Mouse (Mus musculus): ENCODE data around the gene Snupn. TPM values are rescaled to one million over a fixed set of nuclear protein-coding genes. Genes with fewer than 3 reads are reported as not detected.

Snupn gene
- polyA plus RNA-seq, 1 experiment from 2014 or later, result 23.6 TPM

- Histone ChIP-seq H3K9me3 (ENCODE audit: control insufficient read depth, low read length) (0 out of 2 replicates have a peak, but pooled peaks cover 8% of the 10 kb centered on the region), H3K27me3 (replicated peaks; ENCODE audit: control insufficient read depth, insufficient read depth, low read length) (no peaks in the 10 kb centered on the region), H3K4me3 (ENCODE audit: low read depth, low read length) (peak overlapping the region; percentile 74), H3K36me3 (ENCODE audit: control insufficient read depth, insufficient read depth, low read length) (peaks cover 23% of the 10 kb centered on the region), H3K27ac (replicated peaks; ENCODE audit: low read depth, low read length) (peak overlapping the region; percentile 97), H3K4me2 (ENCODE audit: low read depth, low read length) (peak overlapping the region; percentile 93), H3K4me1 (ENCODE audit: control insufficient read depth, insufficient read depth, low read length) (peaks cover 45% of the 10 kb centered on the region), H3K9ac (ENCODE audit: low read depth, low read length) (peak overlapping the region; percentile 82)
- DNase-seq (ENCODE audit: low spot score), result no peak
- WGBS, result 81% methylated on average over 10 of the region's 10 CpGs
- no peak for ATAC-seq (ENCODE audit: low read depth)
These were observed 24.3 kb upstream of the Snupn start for GRCm38 (mm10) chr9:56926387-56926786.

DNA sequence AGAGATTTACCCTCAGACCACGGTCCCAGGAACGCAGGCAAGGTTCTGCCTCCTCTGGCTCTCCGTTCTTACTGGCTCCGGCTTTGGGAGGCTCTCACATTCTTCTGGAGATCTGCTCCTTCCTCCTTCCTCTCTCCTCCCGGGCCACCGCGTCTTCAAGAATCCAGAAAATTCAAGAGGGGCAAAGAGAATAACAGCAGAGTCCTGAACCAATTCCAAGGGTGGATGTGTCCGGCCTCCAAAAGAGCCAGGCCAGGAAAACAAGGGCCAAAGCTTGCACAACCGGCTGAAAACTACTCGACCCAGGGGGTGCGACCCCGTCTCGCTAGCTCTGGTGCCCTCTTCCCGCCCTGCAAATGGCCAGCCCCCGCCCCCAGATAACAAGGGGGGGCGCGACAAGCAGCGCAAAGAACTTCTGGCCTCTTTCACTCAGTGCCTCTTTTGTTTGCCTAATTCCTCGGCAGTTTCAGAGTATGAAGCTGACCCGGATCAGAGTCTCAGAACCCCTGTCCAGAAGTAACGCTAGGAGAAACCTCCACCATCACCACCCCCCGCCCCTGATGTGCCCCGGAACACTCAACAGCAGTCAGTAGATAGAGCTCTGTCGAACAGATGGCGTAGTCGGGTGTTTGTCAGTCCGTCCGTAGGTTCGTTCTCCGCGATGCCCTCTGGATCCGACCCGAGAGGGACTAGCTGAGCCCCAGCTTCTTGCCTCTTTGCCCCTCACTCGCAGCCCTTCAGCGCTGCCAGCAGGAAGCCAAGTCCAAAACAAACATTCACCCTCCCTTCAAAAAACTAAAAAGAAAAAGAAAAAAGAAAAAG lies 23.3 kb upstream of the Snupn start:
- H3K4me3 ChIP-seq (ENCODE audit: low read depth, low read length), result peak overlapping the region; percentile 74
- no peaks in the 10 kb centered on the region for H3K9me3 ChIP-seq (ENCODE audit: control insufficient read depth, low read length)
- peaks cover 13% of the 10 kb centered on the region for H3K36me3 ChIP-seq (ENCODE audit: control insufficient read depth, insufficient read depth, low read length)
- 1% methylated on average over 35 of the region's 35 CpGs for WGBS
- H3K4me2 ChIP-seq (ENCODE audit: low read depth, low read length), result peak overlapping the region; percentile 93
- ATAC-seq (ENCODE audit: low read depth), result peak; percentile 16
- peak overlapping the region; percentile 82 for H3K9ac ChIP-seq (ENCODE audit: low read depth, low read length)
- DNase-seq (ENCODE audit: low spot score), result peak; percentile 63
- no peaks in the 10 kb centered on the region for H3K27me3 ChIP-seq (replicated peaks; ENCODE audit: control insufficient read depth, insufficient read depth, low read length)
- peaks cover 45% of the 10 kb centered on the region for H3K4me1 ChIP-seq (ENCODE audit: control insufficient read depth, insufficient read depth, low read length)
- H3K27ac ChIP-seq (replicated peaks; ENCODE audit: low read depth, low read length), result peak overlapping the region; percentile 97

DNA sequence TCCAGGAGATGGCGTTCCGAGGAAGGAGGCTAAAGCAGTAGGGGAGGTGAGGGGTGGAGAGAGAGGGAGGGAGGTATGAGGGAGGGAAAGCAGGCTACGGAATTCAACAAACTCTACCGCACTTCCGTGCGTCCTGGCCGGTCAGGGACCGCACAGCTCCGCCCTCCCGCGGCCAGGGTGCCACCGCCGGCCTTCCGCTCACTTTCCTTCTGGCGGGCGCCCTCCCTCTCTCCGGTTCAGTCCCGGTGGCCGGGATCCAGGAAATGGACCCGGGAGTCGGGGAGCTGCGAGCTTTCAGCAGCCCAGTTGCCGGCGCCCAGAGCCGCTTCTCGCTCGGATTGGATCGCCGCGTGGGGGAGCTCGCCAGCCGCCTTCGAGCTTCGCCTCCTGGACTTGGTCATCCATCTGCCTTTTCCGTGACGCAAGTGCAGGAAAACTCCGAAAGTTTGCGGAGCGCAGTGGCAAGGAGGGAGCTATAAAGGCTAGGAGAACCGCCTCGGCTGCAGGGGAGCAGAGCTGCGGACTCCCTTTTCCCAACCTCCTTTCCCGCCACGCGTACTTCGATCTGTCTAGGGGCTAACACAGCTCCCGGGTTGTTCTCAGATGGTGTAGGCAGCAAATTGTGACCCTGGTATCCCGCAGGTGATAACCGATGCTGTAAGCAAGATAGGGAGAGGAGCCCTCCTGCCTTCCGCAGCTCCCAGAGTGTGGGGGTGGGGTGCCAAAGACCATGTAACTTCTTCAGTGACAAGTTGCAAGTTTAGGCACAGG lies 22.5 kb upstream of the Snupn start, which contains the start of gene Snx33:
Gene Snx33, minus strand, starts transcription at position 331 of the 771 bp plus-strand sequence.
- 2% methylated on average over 39 of the region's 50 CpGs for WGBS
- Histone ChIP-seq H3K4me1 (ENCODE audit: control insufficient read depth, insufficient read depth, low read length) (peaks cover 38% of the 10 kb centered on the region), H3K27me3 (replicated peaks; ENCODE audit: control insufficient read depth, insufficient read depth, low read length) (no peaks in the 10 kb centered on the region), H3K4me3 (ENCODE audit: low read depth, low read length) (peak within 1 kb of the TSS; percentile 74), H3K9ac (ENCODE audit: low read depth, low read length) (peak within 1 kb of the TSS; percentile 82), H3K4me2 (ENCODE audit: low read depth, low read length) (peak within 1 kb of the TSS; percentile 93), H3K36me3 (ENCODE audit: control insufficient read depth, insufficient read depth, low read length) (peaks cover 9% of the 10 kb centered on the region; the same call in 1 of the 2 replicates), H3K9me3 (ENCODE audit: control insufficient read depth, low read length) (no peaks in the 10 kb centered on the region), H3K27ac (replicated peaks; ENCODE audit: low read depth, low read length) (peak within 1 kb of the TSS; percentile 97)
- DNase-seq (ENCODE audit: low spot score) (peak; percentile 95), ATAC-seq (ENCODE audit: low read depth) (peak; percentile 90)

DNA sequence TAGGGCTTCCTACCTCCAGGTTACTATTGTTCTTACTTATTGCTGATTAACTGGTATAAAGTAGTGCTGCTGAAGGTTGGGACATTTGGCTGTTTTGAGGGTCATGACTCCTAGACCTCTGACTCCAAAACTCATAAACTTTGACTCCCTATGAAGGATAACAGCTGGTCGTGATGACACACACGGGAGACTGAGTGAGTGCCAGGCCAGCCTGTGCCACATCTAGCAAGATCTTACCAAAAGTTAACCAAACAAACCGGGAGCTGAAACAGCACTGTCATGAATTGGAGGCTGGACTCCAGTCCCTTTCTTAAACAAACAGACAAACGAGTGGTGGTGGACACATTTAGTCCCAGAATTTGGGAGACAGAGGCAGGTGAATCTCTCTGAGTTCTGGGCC lies 21.2 kb upstream of the Snupn start:
- 57% methylated on average over 4 of the region's 4 CpGs for WGBS
- H3K9ac ChIP-seq (ENCODE audit: low read depth, low read length), result no peak overlapping the region
- no peak overlapping the region for H3K27ac ChIP-seq (replicated peaks; ENCODE audit: low read depth, low read length)
- H3K27me3 ChIP-seq (replicated peaks; ENCODE audit: control insufficient read depth, insufficient read depth, low read length), result no peaks in the 10 kb centered on the region
- peaks cover 26% of the 10 kb centered on the region for H3K4me1 ChIP-seq (ENCODE audit: control insufficient read depth, insufficient read depth, low read length)
- no peak overlapping the region for H3K4me2 ChIP-seq (ENCODE audit: low read depth, low read length)
- no peak for DNase-seq (ENCODE audit: low spot score)
- H3K9me3 ChIP-seq (ENCODE audit: control insufficient read depth, low read length), result no peaks in the 10 kb centered on the region
- H3K36me3 ChIP-seq (ENCODE audit: control insufficient read depth, insufficient read depth, low read length), result peaks cover 9% of the 10 kb centered on the region; the same call in 1 of the 2 replicates
- no peak for ATAC-seq (ENCODE audit: low read depth)
- no peak overlapping the region for H3K4me3 ChIP-seq (ENCODE audit: low read depth, low read length)

DNA sequence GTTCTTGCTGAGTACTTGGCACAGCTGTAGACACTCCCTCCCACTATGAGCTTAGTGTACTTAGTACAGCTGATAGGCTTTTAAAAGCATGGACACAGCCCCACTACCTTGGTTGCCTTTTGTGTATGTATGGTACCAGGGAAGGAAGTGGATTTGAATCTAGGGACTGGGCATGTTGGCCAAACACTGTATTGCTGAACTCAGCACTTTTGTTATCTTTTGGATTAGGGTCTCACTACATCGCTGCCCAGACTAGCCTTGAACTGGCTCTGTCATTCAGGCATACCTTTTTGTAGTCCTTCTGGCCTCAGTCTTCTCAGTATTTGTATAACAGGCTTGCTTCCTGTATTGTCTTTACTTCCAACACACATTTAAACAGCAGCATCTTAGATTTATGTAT lies 20.1 kb upstream of the Snupn start:
- ATAC-seq (ENCODE audit: low read depth) (no peak), DNase-seq (ENCODE audit: low spot score) (no peak)
- Histone ChIP-seq H3K9ac (ENCODE audit: low read depth, low read length) (no peak overlapping the region), H3K4me1 (ENCODE audit: control insufficient read depth, insufficient read depth, low read length) (peaks cover 20% of the 10 kb centered on the region), H3K9me3 (ENCODE audit: control insufficient read depth, low read length) (no peaks in the 10 kb centered on the region), H3K4me3 (ENCODE audit: low read depth, low read length) (no peak overlapping the region), H3K27ac (replicated peaks; ENCODE audit: low read depth, low read length) (no peak overlapping the region), H3K4me2 (ENCODE audit: low read depth, low read length) (no peak overlapping the region), H3K27me3 (replicated peaks; ENCODE audit: control insufficient read depth, insufficient read depth, low read length) (no peaks in the 10 kb centered on the region), H3K36me3 (ENCODE audit: control insufficient read depth, insufficient read depth, low read length) (peaks cover 3% of the 10 kb centered on the region; the same call in 1 of the 2 replicates)
- 80% methylated on average over 1 of the region's 1 CpGs for WGBS

DNA sequence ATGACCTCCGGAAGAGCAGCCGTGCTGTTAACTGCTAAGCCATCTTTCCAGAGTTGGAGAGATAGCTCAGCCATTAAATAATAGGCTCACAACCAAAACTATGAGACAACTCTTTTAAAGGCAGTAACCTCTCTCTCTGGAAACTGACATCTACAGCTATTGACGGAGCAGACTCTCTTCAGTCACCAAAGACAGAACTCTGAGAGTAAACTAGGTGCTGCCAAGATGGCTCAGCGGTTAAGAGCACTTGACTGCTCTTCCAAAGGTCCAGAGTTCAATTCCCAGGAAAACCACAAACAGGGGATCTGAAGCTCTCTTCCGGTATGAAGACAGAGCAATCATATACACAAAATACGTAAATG lies 13.8 kb upstream of the Snupn start:
- peaks cover 11% of the 10 kb centered on the region for H3K4me1 ChIP-seq (ENCODE audit: control insufficient read depth, insufficient read depth, low read length)
- 18% methylated on average over 6 of the region's 6 CpGs for whole genome bisulfite sequencing
- H3K9me3 ChIP-seq (ENCODE audit: control insufficient read depth, low read length), result no peaks in the 10 kb centered on the region
- no peak overlapping the region; the same call in 1 of the 2 replicates for H3K27ac ChIP-seq (replicated peaks; ENCODE audit: low read depth, low read length)
- H3K4me2 ChIP-seq (ENCODE audit: low read depth, low read length), result peak overlapping the region; percentile 76
- H3K4me3 ChIP-seq (ENCODE audit: low read depth, low read length), result peak overlapping the region; percentile 63
- H3K27me3 ChIP-seq (replicated peaks; ENCODE audit: control insufficient read depth, insufficient read depth, low read length), result no peaks in the 10 kb centered on the region
- ATAC-seq (ENCODE audit: low read depth) (no peak), DNase-seq (ENCODE audit: low spot score) (no peak)
- H3K36me3 ChIP-seq (ENCODE audit: control insufficient read depth, insufficient read depth, low read length), result no peaks in the 10 kb centered on the region; the same call in 1 of the 2 replicates
- H3K9ac ChIP-seq (ENCODE audit: low read depth, low read length), result peak overlapping the region; percentile 39; the same call in 1 of the 2 replicates

GRCm38 (mm10) chr9:56937223-56938160 lies 13.2 kb upstream of the Snupn start, which contains the start of gene Imp3:
Gene Imp3 (plus strand): TSS chr9:56937475.
- Histone ChIP-seq H3K4me2 (ENCODE audit: low read depth, low read length) (peak within 1 kb of the TSS; percentile 76), H3K27ac (replicated peaks; ENCODE audit: low read depth, low read length) (peak within 1 kb of the TSS; percentile 93), H3K36me3 (ENCODE audit: control insufficient read depth, insufficient read depth, low read length) (no peaks in the 10 kb centered on the region; the same call in 1 of the 2 replicates), H3K27me3 (replicated peaks; ENCODE audit: control insufficient read depth, insufficient read depth, low read length) (no peaks in the 10 kb centered on the region), H3K4me3 (ENCODE audit: low read depth, low read length) (peak within 1 kb of the TSS; percentile 63), H3K9me3 (ENCODE audit: control insufficient read depth, low read length) (no peaks in the 10 kb centered on the region), H3K9ac (ENCODE audit: low read depth, low read length) (peak within 1 kb of the TSS; percentile 81), H3K4me1 (ENCODE audit: control insufficient read depth, insufficient read depth, low read length) (peaks cover 11% of the 10 kb centered on the region)
- under 1% methylated on average over 55 of the region's 73 CpGs for WGBS
- peak; percentile 99 for DNase-seq (ENCODE audit: low spot score)
- ATAC-seq (ENCODE audit: low read depth), result peak; percentile 95

DNA sequence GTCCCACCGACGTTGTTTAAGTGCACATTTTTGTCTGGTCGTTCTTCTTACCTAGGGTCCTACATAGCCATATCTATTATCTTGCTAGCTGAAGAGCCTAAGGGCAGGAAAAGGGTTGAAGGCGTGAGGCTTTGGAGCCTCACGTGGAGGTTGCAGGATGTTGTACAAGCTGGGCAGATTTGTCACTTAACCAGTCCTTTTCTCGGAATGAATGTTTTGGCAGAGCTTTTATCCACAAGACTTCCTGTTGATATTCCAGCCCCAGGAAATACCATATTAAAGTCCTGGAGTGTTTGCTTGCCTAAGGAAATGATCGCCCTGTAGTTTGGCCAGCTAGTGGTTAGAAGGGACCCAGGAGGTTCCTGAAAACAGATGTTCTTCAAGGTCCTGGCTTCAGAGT lies 12.3 kb upstream of the Snupn start:
- H3K27me3 ChIP-seq (replicated peaks; ENCODE audit: control insufficient read depth, insufficient read depth, low read length), result no peaks in the 10 kb centered on the region
- H3K27ac ChIP-seq (replicated peaks; ENCODE audit: low read depth, low read length), result peak overlapping the region; percentile 93
- peaks cover 11% of the 10 kb centered on the region for H3K4me1 ChIP-seq (ENCODE audit: control insufficient read depth, insufficient read depth, low read length)
- H3K9me3 ChIP-seq (ENCODE audit: control insufficient read depth, low read length), result no peaks in the 10 kb centered on the region
- H3K4me3 ChIP-seq (ENCODE audit: low read depth, low read length), result peak overlapping the region; percentile 63
- H3K36me3 ChIP-seq (ENCODE audit: control insufficient read depth, insufficient read depth, low read length), result no peaks in the 10 kb centered on the region; the same call in 1 of the 2 replicates
- ATAC-seq (ENCODE audit: low read depth) (no peak), DNase-seq (ENCODE audit: low spot score) (peak; percentile 59)
- H3K9ac ChIP-seq (ENCODE audit: low read depth, low read length), result peak overlapping the region; percentile 81
- WGBS, result 2% methylated on average over 7 of the region's 7 CpGs
- H3K4me2 ChIP-seq (ENCODE audit: low read depth, low read length), result peak overlapping the region; percentile 76

Data from embryonic facial prominence, embryonic 14.5 days (tissue).